Mouse (Mus musculus) gastrocnemius, postnatal 10 days (tissue): ENCODE data around the gene Sdhaf4. TPM values are rescaled to one million over a fixed set of nuclear protein-coding genes. Genes with fewer than 3 reads are reported as not detected.
A peak's percentile ranks its signal among the peaks of the same experiment; 100 is the strongest.
"Not testable (repeated sequence)": the region's sequence is repeated elsewhere in the genome, so short reads cannot be mapped to it uniquely, and the experiment has no call there.

Experiments used
- DNase-seq: peaks from one replicate; pipeline ENCODE4 v3.0.0; 2021; ENCODE audit warnings: mixed read lengths
- long read RNA-seq, 2 experiments: library from polyadenylated mRNA; stranded (forward); transcript quantifications; one replicate each; pipeline ENCODE4 v2.0.0; 2021
- total RNA-seq, 2 experiments: library from RNA; stranded (reverse); gene quantifications; 2 replicates each; pipeline ENCODE4 v1.2.3; 2021

Sdhaf4 gene
- 10 to 100 TPM; 54.7 to 59.5 TPM for total RNA-seq
- long read RNA-seq, experiment 1, transcript Sdhaf4-201 (3 exons, 683 nt): major isoform, 32 of 52 reads
- long read RNA-seq, experiment 1, partial matches to known transcripts: 19 of 52 reads
- long read RNA-seq, experiment 1, other reads (novel, unspliced or antisense): 1 of 52 reads
- long read RNA-seq, experiment 2, transcript Sdhaf4-201 (3 exons, 683 nt): major isoform, 53 of 73 reads
- long read RNA-seq, experiment 2, partial matches to known transcripts: 20 of 73 reads
- long read RNA-seq, experiment 2, other reads (novel, unspliced or antisense): 0 of 73 reads

GRCm38 (mm10) chr1:24005070-24005804 lies at the start of gene Sdhaf4:
TSS of gene Sdhaf4 (minus strand) at chr1:24005656.
- peak; percentile 94 for DNase-seq

DNA sequence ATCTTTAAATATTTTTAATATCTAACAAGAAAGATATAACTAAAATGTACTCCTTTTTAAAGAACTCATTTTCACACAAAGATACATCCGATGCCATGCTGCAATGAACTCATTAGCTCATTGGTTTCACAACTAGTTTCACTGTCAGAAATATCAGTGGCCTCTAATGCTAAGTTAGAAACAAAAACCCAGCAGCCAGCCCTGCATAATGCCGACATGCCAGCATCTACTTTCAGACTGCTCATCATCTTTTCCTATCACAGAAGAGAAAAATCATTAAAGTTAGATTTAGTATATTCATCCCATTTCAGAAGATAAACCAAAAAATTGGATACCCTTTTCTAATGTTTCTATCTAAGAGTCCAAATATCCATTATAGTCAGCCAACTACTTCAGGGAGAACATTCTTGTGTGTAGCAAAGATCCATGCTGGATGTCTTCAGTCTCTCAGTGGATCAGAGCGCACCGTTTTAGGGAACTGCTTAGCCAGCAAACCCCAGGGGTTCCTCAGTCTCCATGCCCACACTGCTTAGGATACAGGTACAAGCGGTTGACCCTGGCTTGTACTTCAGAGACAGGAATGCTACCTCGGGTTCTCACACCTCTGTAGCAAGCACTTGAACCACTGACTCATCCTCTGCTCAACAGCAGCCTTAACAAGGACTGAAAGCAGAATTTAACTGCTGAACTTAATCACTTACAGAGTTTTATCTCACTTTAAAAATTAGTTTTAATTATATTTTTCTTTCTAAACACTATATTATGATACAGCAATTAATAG lies 41.5 kb upstream of the Sdhaf4 start:
- DNase-seq: no peak

- DNase-seq: no peak
Observed at GRCm38 (mm10) chr1:24045627-24046026, 40.2 kb upstream of the Sdhaf4 start.

- no peak for DNase-seq
Observed at GRCm38 (mm10) chr1:24043007-24043406, 37.6 kb upstream of the Sdhaf4 start.

DNA sequence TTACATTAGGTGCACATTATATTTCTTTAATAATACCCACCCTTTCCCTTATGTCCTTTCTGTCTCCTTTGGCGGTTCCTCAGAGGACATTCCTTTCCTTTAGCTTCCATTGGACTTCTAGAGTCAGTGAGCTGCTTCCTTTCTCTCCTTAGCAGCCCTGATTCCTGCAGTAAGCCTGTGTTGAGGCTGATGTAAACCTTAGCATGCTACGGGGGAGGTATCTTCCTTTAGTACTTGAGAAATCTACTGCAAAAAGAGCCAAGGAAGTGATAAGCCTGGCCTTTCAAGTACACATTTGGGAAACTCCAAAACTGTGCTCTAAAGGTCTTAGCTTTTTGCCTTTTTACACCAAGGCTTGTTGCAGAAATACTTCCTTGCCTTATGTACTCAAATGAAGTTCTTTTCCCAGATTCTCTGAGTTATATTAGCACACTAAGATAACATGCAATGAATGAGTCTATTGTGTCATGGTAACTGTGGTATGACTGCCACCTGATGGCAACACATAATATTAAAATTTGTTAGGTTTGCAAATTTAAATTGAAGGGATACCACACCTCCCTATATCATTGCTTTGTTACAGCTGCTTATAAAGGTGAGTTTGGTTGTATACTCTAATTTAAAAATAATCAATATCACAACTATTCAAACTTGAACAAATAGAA lies 28.4 kb upstream of the Sdhaf4 start:
- DNase-seq: no peak

GRCm38 (mm10) chr1:24010821-24011220 lies 5.4 kb upstream of the Sdhaf4 start:
- DNase-seq: no peak

DNA sequence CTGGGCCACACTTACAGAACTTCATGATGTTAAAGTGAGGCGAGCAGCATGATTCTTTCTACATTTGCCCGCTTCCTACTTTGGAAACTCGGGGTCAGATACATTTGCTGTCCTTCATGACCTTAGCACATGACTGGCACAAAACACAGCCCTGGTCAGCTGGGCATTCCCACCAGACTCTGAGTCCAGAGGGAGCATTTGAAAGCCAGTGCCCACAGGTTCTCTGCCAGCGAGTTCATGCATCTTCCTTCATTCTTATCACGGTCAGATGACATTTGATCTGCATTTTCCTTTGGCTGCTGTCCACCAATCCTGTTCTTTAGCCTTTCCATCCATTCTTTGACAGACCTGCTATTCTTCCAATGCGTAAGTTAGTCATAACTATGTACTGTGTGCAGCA lies 4.6 kb upstream of the Sdhaf4 start:
- no peak for DNase-seq

DNA sequence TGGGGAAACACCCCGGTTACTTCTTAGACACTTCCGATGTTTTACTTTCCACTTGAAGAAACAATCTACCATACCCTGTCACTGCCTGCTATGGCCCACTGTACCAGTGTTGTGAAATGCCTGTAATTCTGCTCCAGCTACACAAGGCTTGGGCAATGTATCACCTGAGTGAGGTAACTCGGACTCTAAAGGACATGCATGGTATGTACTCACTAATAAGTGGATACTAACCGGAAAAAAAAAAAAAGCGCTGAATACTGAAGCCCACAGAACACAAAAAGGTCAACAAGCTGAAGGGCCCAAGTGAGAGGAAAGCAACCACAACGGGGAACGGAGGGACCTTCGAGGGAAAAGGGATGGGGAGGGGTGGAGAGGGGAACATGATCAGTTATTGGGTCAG lies 2.2 kb upstream of the Sdhaf4 start:
- DNase-seq: no peak

- DNase-seq: no peak
Observed at GRCm38 (mm10) chr1:23999318-23999717, 6.1 kb downstream of the Sdhaf4 start.

- no peak for DNase-seq
Observed at GRCm38 (mm10) chr1:23998866-23999265, 6.6 kb downstream of the Sdhaf4 start.

GRCm38 (mm10) chr1:23998120-23998810 lies 7.2 kb downstream of the Sdhaf4 start:
- no peak for DNase-seq

DNA sequence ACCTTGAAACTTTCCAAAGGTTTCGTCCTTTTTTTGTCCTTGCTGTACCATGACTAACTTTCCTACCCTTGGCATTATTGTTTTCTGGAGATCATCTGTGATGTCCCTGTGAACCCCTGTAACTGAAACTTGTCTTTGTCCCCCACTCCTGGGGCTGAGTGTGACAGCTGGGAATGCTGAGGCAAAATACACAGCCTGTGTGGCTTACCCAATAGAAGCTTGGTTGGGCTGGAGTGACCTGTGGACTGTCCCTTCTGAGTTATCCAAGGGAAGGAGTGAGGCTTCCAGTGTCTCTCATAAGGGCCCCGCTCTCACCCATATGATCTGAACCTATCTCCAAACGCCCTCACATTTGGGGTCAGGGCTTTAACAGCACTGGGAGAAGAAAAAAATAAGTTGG lies 8.0 kb downstream of the Sdhaf4 start:
- DNase-seq: no peak

DNA sequence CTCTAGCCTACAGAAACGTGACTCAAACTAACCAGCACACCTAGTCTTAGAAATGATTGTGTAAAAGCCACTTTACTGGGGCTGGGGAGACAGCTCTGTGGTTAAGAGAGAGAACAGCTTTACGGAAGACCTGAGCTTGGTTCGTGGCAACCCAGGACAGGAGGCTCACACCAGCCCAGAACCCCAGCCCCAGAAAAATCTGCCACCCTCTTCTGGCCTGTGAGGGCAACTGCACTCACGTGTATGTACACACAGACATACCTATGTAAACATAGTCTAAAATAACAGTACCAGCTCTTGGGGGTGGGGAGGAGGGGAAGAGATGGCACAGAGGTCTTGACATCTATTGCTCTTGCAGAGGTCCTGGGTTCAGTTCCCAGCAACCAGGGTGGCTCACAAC lies 10.0 kb downstream of the Sdhaf4 start:
- DNase-seq: no peak

DNA sequence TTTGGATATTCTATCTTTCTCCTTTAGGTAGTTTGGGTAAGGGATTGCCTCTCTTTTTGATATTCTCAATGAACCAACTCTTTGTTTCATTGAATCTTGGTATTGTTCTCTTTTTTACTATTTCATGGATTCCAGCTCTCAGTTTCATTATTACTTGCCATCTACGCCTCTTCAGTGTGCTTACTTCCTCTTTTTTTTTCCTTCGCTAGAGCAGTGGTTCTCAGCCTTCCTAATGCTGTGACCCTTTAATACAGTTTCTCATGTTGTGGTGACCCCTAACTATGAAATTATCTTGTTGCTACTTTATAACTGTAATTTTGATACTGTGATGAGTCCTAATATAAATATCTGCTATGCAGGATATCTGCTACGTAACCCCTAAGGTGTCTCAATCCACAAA lies 22.3 kb downstream of the Sdhaf4 start:
- no peak for DNase-seq

GRCm38 (mm10) chr1:23978281-23978680 lies 27.2 kb downstream of the Sdhaf4 start:
- no peak for DNase-seq

GRCm38 (mm10) chr1:23971159-23971558 lies 34.3 kb downstream of the Sdhaf4 start:
- DNase-seq: not testable (repeated sequence)

GRCm38 (mm10) chr1:23968027-23968725 lies 37.3 kb downstream of the Sdhaf4 start:
- DNase-seq: no peak

DNA sequence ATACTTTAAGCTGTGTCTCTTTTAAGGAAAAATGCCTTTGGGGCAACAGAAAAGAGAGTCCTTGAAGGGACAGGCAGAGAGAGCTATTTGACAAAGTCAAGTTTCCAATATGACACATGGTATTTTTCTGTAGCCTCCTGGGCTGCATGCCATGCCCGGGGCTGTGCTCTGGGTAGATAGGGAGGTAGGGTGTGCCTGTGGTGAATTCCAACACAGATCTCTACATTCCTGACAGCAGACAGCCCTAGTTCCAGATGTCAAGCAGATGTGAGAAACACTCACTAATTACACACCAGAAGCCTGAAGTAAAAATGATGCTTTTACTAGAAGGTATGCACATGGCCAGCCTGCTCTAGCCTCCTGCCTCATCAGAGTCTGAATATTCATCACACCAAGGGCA lies 39.2 kb downstream of the Sdhaf4 start:
- no peak for DNase-seq

DNA sequence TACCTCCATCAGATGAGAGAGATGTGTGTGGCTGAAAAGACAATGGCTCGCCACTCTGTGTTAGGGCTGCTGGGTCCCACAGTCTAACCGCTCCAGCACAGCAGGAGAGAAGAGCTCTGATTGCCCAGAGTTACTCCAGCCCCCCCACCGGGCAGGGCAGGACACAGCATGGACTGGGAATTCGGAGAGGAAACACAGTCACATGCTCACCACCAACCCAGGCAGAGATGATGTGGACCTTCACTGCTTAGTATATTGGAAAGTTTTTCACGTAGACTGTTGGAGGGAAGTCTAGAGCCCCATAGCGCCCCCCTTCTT lies 46.1 kb downstream of the Sdhaf4 start:
- no peak for DNase-seq

- no peak for DNase-seq
Observed at GRCm38 (mm10) chr1:23958668-23959414, 46.6 kb downstream of the Sdhaf4 start.

DNA sequence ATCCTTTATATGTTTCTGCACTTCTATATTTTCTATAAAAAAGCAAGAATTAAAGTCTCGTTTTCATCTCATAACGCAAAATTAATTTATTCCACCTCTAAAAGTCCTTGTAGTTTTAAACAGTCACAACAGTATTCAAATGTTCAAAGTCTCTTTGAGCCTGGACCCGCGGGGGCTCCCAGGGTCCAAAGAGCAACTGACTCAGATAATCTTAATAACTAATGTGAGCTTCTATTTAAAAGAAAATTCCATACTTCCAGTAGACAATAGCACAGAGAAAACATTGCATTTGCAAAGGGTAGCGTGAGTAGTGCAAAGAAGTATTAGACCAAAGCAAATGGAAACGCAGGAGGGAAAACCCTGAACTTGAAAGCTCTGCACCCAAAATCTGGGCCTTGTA lies 47.4 kb downstream of the Sdhaf4 start:
- no peak for DNase-seq
